Mouse (Mus musculus) liver, adult 2 months (tissue): ENCODE measurements around the gene Hspa1a.
"Not testable (repeated sequence)": the region's sequence is repeated elsewhere in the genome, so short reads cannot be mapped to it uniquely, and the experiment has no call there.

Source experiments
- CTCF ChIP-seq: fragments of 200-500 bp; IDR thresholded peaks from 2 replicates; pipeline ENCODE4 v1.5.1; 2011; ENCODE audit warnings: low read depth, low read length, control low read depth
- POLR2A ChIP-seq: fragments of 200-500 bp; IDR thresholded peaks from 2 replicates; pipeline ENCODE4 v1.6.1; 2011; ENCODE audit warnings: low read length, control low read depth; ENCODE audit not compliant: insufficient read depth; ENCODE audit errors: extremely low read depth

GRCm38 (mm10) chr17:34969822-34970221 lies 2.1 kb downstream of the Hspa1a start, which contains the start of gene Gm20481:
- TF ChIP-seq CTCF, POLR2A: not testable (repeated sequence)
